Comparison of ENCODE assay signal across 20 mouse cellular contexts in genomic region chr3:124986515-124986914, GRCm38 (mm10).
DNase-seq lines count a peak whose midpoint lies in the region; ATAC-seq lines count a peak whose summit lies in the region.
"Had no signal": no experiment of that assay in that cellular context is flagged by ENCODE, and none has a peak within 500 bp of the region (broad histone marks: within the 10 kb centered on the region; RNA-seq: fewer than 3 reads in every experiment).

No protein-coding gene starts in this region.

- H3K4me3 ChIP-seq in midbrain, embryonic 11.5 days (ENCODE audit: low read depth, low read length), result no peak overlapping the region
- no peak overlapping the region for H3K4me3 ChIP-seq in midbrain, embryonic 10.5 days
- no peak overlapping the region for H3K4me3 ChIP-seq in hindbrain, embryonic 16.5 days (ENCODE audit: low read length)
- H3K4me3 ChIP-seq: erythroblast, embryonic 14.5 days; intestine, embryonic 15.5 days; kidney, embryonic 15.5 days had no signal

- no peak overlapping the region for H3K9ac ChIP-seq in midbrain, embryonic 11.5 days (ENCODE audit: low read length)
- no peak overlapping the region for H3K9ac ChIP-seq in hindbrain, embryonic 16.5 days (ENCODE audit: low read depth, low read length)
- H3K9ac ChIP-seq: intestine, embryonic 15.5 days; kidney, embryonic 15.5 days had no signal

- 61% methylated on average over 3 of the region's 3 CpGs for WGBS in midbrain, embryonic 11.5 days
- WGBS in midbrain, embryonic 10.5 days, result 62% methylated on average over 3 of the region's 3 CpGs
- 13% methylated on average over 3 of the region's 3 CpGs for WGBS in hindbrain, embryonic 16.5 days

- peaks cover 3% of the 10 kb centered on the region; the same call in 1 of the 2 replicates for H3K4me1 ChIP-seq in midbrain, embryonic 11.5 days (ENCODE audit: control insufficient read depth, insufficient read depth, low read length)
- H3K4me1 ChIP-seq in midbrain, embryonic 10.5 days, result peaks cover 5% of the 10 kb centered on the region
- no peaks in the 10 kb centered on the region for H3K4me1 ChIP-seq in hindbrain, embryonic 16.5 days (ENCODE audit: control insufficient read depth, insufficient read depth, low read depth, low read length)
- H3K4me1 ChIP-seq: intestine, embryonic 15.5 days; kidney, embryonic 15.5 days had no signal

- H3K36me3 ChIP-seq in midbrain, embryonic 11.5 days (ENCODE audit: control insufficient read depth, insufficient read depth, low read length), result no peaks in the 10 kb centered on the region
- H3K36me3 ChIP-seq in midbrain, embryonic 10.5 days, result no peaks in the 10 kb centered on the region
- no peaks in the 10 kb centered on the region for H3K36me3 ChIP-seq in hindbrain, embryonic 16.5 days (ENCODE audit: control insufficient read depth, insufficient read depth, low read length)
- H3K36me3 ChIP-seq: intestine, embryonic 15.5 days; kidney, embryonic 15.5 days had no signal

- H3K9me3 ChIP-seq in midbrain, embryonic 11.5 days (ENCODE audit: control insufficient read depth, low read length), result no peaks in the 10 kb centered on the region
- H3K9me3 ChIP-seq in midbrain, embryonic 10.5 days (replicated peaks), result no peaks in the 10 kb centered on the region
- no peaks in the 10 kb centered on the region for H3K9me3 ChIP-seq in hindbrain, embryonic 16.5 days (ENCODE audit: control insufficient read depth, low read length)
- H3K9me3 ChIP-seq: intestine, embryonic 15.5 days; kidney, embryonic 15.5 days had no signal

- H3K4me2 ChIP-seq in midbrain, embryonic 11.5 days, result no peak overlapping the region
- H3K4me2 ChIP-seq in hindbrain, embryonic 16.5 days (ENCODE audit: low read length), result no peak overlapping the region
- H3K4me2 ChIP-seq: heart, embryonic 11.5 days; intestine, embryonic 15.5 days; kidney, embryonic 15.5 days had no signal

- peak; percentile 77 for ATAC-seq in midbrain, embryonic 11.5 days (ENCODE audit: low FRiP score)
- peak; percentile 54; the same call in 1 of the 2 replicates for ATAC-seq in hindbrain, embryonic 16.5 days
- ATAC-seq: intestine, embryonic 15.5 days; Patski had no signal

- no peak overlapping the region for H3K27ac ChIP-seq in midbrain, embryonic 11.5 days (ENCODE audit: low read depth, low read length)
- H3K27ac ChIP-seq in midbrain, embryonic 10.5 days (replicated peaks), result no peak overlapping the region
- no peak overlapping the region for H3K27ac ChIP-seq in hindbrain, embryonic 16.5 days (ENCODE audit: low read depth, low read length)
- H3K27ac ChIP-seq: intestine, embryonic 15.5 days; kidney, embryonic 15.5 days had no signal

- intact Hi-C loops in left cerebral cortex, postnatal 36 days (cut with DNase I), result no loop called here

- DNase-seq in midbrain, embryonic 11.5 days (ENCODE audit: low spot score, missing footprints), result no peak
- DNase-seq in midbrain, embryonic 10.5 days (ENCODE audit: low spot score), result no peak
- DNase-seq in embryo, embryonic 9.5 days (ENCODE audit: extremely low spot score), result peak; percentile 3
- DNase-seq in lung, adult 18-20 months, result no peak
- DNase-seq in gastrocnemius, postnatal 25 days, result no peak
- DNase-seq in left cerebral cortex, postnatal 36 days (ENCODE audit: low spot score in 2 of 2), result no peak
- DNase-seq: adrenal gland, postnatal 36 days; cerebellum, adult 9-11 months; heart, postnatal 14 days; layer of hippocampus, postnatal 36 days; lung, adult 2 months; lung, postnatal 36 days; right cerebral cortex, postnatal 4 days; thymus, postnatal 4 days had no signal

- H3K27me3 ChIP-seq in midbrain, embryonic 11.5 days (ENCODE audit: control insufficient read depth, insufficient read depth, low read length), result no peaks in the 10 kb centered on the region
- no peaks in the 10 kb centered on the region for H3K27me3 ChIP-seq in midbrain, embryonic 10.5 days (ENCODE audit: low read depth, poor library complexity, severe bottlenecking)
- H3K27me3 ChIP-seq in hindbrain, embryonic 16.5 days (replicated peaks; ENCODE audit: control insufficient read depth, insufficient read depth, low read length), result no peaks in the 10 kb centered on the region
- H3K27me3 ChIP-seq: intestine, embryonic 15.5 days; kidney, embryonic 15.5 days; Patski had no signal
